Mouse (Mus musculus): ENCODE measurements at regions not wholly inside any gene's neighbourhood (a gene's known extent, or its start where the extent isn't known, plus 50 kb on each side); places are given as distances from the start of the nearest gene placed in this dataset.

GRCm38 (mm10) chr12:109713041-109713440 is 112.9 kb upstream of the Rtl1 start:
- Histone ChIP-seq H3K4me2 (no peak overlapping the region), H3K9ac (ENCODE audit: low read depth, low read length) (no peak overlapping the region), H3K4me1 (ENCODE audit: control insufficient read depth, insufficient read depth, low read length) (no peaks in the 10 kb centered on the region), H3K27ac (ENCODE audit: low read depth, low read length) (no peak overlapping the region), H3K4me3 (ENCODE audit: low read depth, low read length) (no peak overlapping the region), H3K9me3 (replicated peaks; ENCODE audit: control insufficient read depth, low read length) (no peaks in the 10 kb centered on the region), H3K36me3 (ENCODE audit: control insufficient read depth, insufficient read depth, low read length) (peaks cover 3% of the 10 kb centered on the region; the same call in 1 of the 2 replicates), H3K27me3 (ENCODE audit: control insufficient read depth, insufficient read depth, low read length) (no peaks in the 10 kb centered on the region)
- ATAC-seq (replicated peaks; ENCODE audit: insufficient number of reproducible peaks, low FRiP score, low TSS enrichment) = no peak
- WGBS (ENCODE audit: insufficient replicate concordance) = 82% methylated on average over 3 of the region's 3 CpGs

- Histone ChIP-seq H3K27ac (ENCODE audit: low read depth, low read length) (no peak overlapping the region), H3K36me3 (ENCODE audit: control insufficient read depth, insufficient read depth, low read length) (peaks cover 3% of the 10 kb centered on the region; the same call in 1 of the 2 replicates), H3K9me3 (replicated peaks; ENCODE audit: control insufficient read depth, low read length) (no peaks in the 10 kb centered on the region), H3K4me1 (ENCODE audit: control insufficient read depth, insufficient read depth, low read length) (no peaks in the 10 kb centered on the region), H3K27me3 (ENCODE audit: control insufficient read depth, insufficient read depth, low read length) (no peaks in the 10 kb centered on the region), H3K4me2 (no peak overlapping the region), H3K4me3 (ENCODE audit: low read depth, low read length) (no peak overlapping the region), H3K9ac (ENCODE audit: low read depth, low read length) (no peak overlapping the region)
- no peak for ATAC-seq (replicated peaks; ENCODE audit: insufficient number of reproducible peaks, low FRiP score, low TSS enrichment)
- WGBS (ENCODE audit: insufficient replicate concordance) = 89% methylated on average over 5 of the region's 5 CpGs
Observed at GRCm38 (mm10) chr12:109714061-109714460, 113.9 kb upstream of the Rtl1 start.

DNA sequence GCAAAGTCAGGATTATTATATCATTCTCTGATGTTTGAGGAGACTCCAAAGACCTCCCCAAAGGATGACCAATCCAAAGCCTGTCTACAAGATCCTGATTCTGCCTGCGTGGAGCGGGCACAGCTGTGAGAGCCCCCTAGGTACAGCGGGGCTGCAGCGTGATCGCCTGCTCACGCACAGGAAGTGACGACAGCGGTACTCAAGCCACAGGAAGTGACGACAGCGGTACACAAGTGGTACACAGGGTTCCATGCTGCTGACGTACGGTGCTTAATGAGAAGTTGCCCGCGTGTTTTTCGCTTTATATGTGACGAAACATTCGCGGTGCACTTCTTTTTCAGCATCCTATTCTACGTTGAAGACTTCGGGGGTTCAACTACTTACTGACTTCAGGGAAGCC is 116.9 kb upstream of the Rtl1 start:
- H3K36me3 ChIP-seq (ENCODE audit: control insufficient read depth, insufficient read depth, low read length) = peaks cover 3% of the 10 kb centered on the region; the same call in 1 of the 2 replicates
- no peaks in the 10 kb centered on the region for H3K9me3 ChIP-seq (replicated peaks; ENCODE audit: control insufficient read depth, low read length)
- H3K27me3 ChIP-seq (ENCODE audit: control insufficient read depth, insufficient read depth, low read length) = no peaks in the 10 kb centered on the region
- no peak overlapping the region for H3K9ac ChIP-seq (ENCODE audit: low read depth, low read length)
- H3K4me1 ChIP-seq (ENCODE audit: control insufficient read depth, insufficient read depth, low read length) = no peaks in the 10 kb centered on the region
- H3K4me2 ChIP-seq = no peak overlapping the region
- H3K4me3 ChIP-seq (ENCODE audit: low read depth, low read length) = no peak overlapping the region
- ATAC-seq (replicated peaks; ENCODE audit: insufficient number of reproducible peaks, low FRiP score, low TSS enrichment) = no peak
- H3K27ac ChIP-seq (ENCODE audit: low read depth, low read length) = no peak overlapping the region
- WGBS (ENCODE audit: insufficient replicate concordance) = 90% methylated on average over 20 of the region's 20 CpGs

GRCm38 (mm10) chr12:109718036-109718435 is 117.9 kb upstream of the Rtl1 start:
- Histone ChIP-seq H3K4me2 (no peak overlapping the region), H3K27me3 (ENCODE audit: control insufficient read depth, insufficient read depth, low read length) (no peaks in the 10 kb centered on the region), H3K4me3 (ENCODE audit: low read depth, low read length) (no peak overlapping the region), H3K36me3 (ENCODE audit: control insufficient read depth, insufficient read depth, low read length) (peaks cover 3% of the 10 kb centered on the region; the same call in 1 of the 2 replicates), H3K4me1 (ENCODE audit: control insufficient read depth, insufficient read depth, low read length) (no peaks in the 10 kb centered on the region), H3K27ac (ENCODE audit: low read depth, low read length) (no peak overlapping the region), H3K9me3 (replicated peaks; ENCODE audit: control insufficient read depth, low read length) (no peaks in the 10 kb centered on the region), H3K9ac (ENCODE audit: low read depth, low read length) (no peak overlapping the region)
- no peak for ATAC-seq (replicated peaks; ENCODE audit: insufficient number of reproducible peaks, low FRiP score, low TSS enrichment)
- WGBS (ENCODE audit: insufficient replicate concordance) = 86% methylated on average over 9 of the region's 9 CpGs

- ATAC-seq (replicated peaks; ENCODE audit: insufficient number of reproducible peaks, low FRiP score, low TSS enrichment) = no peak
- no peaks in the 10 kb centered on the region for H3K9me3 ChIP-seq (replicated peaks; ENCODE audit: control insufficient read depth, low read length)
- H3K36me3 ChIP-seq (ENCODE audit: control insufficient read depth, insufficient read depth, low read length) = peaks cover 8% of the 10 kb centered on the region
- H3K4me2 ChIP-seq = no peak overlapping the region
- H3K9ac ChIP-seq (ENCODE audit: low read depth, low read length) = no peak overlapping the region
- H3K4me1 ChIP-seq (ENCODE audit: control insufficient read depth, insufficient read depth, low read length) = no peaks in the 10 kb centered on the region
- H3K4me3 ChIP-seq (ENCODE audit: low read depth, low read length) = no peak overlapping the region
- no peaks in the 10 kb centered on the region for H3K27me3 ChIP-seq (ENCODE audit: control insufficient read depth, insufficient read depth, low read length)
- WGBS (ENCODE audit: insufficient replicate concordance) = 92% methylated on average over 10 of the region's 10 CpGs
- H3K27ac ChIP-seq (ENCODE audit: low read depth, low read length) = no peak overlapping the region
Observed at GRCm38 (mm10) chr12:109738201-109738600, 138.1 kb upstream of the Rtl1 start.

DNA sequence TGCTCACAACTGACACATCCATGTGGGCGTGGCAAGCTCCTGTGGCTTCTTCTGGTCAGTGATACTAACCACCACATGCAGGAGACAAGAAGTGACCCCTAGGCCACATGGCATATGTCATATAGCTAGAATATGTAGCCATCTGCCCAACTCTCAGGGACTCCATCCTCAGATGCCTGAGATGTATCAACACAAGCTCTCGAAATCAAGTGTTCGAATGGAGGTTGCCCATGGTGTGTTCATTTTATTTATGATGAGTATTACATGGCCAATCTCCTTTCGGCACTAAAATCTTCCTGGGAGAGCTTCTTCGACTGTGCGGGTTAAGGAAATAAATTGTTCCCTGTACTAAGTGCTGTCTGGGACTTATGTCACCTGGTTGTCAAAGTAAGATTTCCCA is 138.8 kb upstream of the Rtl1 start:
- Histone ChIP-seq H3K36me3 (ENCODE audit: control insufficient read depth, insufficient read depth, low read length) (peaks cover 8% of the 10 kb centered on the region), H3K9ac (ENCODE audit: low read depth, low read length) (no peak overlapping the region), H3K9me3 (replicated peaks; ENCODE audit: control insufficient read depth, low read length) (no peaks in the 10 kb centered on the region), H3K4me2 (no peak overlapping the region), H3K4me1 (ENCODE audit: control insufficient read depth, insufficient read depth, low read length) (no peaks in the 10 kb centered on the region), H3K4me3 (ENCODE audit: low read depth, low read length) (no peak overlapping the region), H3K27ac (ENCODE audit: low read depth, low read length) (no peak overlapping the region), H3K27me3 (ENCODE audit: control insufficient read depth, insufficient read depth, low read length) (no peaks in the 10 kb centered on the region)
- WGBS (ENCODE audit: insufficient replicate concordance) = 92% methylated on average over 6 of the region's 6 CpGs
- ATAC-seq (replicated peaks; ENCODE audit: insufficient number of reproducible peaks, low FRiP score, low TSS enrichment) = no peak

GRCm38 (mm10) chr12:109742486-109742885 is 142.4 kb upstream of the Rtl1 start:
- Histone ChIP-seq H3K9me3 (replicated peaks; ENCODE audit: control insufficient read depth, low read length) (no peaks in the 10 kb centered on the region), H3K9ac (ENCODE audit: low read depth, low read length) (no peak overlapping the region), H3K27me3 (ENCODE audit: control insufficient read depth, insufficient read depth, low read length) (no peaks in the 10 kb centered on the region), H3K4me3 (ENCODE audit: low read depth, low read length) (no peak overlapping the region), H3K27ac (ENCODE audit: low read depth, low read length) (no peak overlapping the region), H3K4me1 (ENCODE audit: control insufficient read depth, insufficient read depth, low read length) (peaks cover 5% of the 10 kb centered on the region; the same call in 1 of the 2 replicates), H3K4me2 (no peak overlapping the region), H3K36me3 (ENCODE audit: control insufficient read depth, insufficient read depth, low read length) (peaks cover 6% of the 10 kb centered on the region)
- WGBS (ENCODE audit: insufficient replicate concordance) = 88% methylated on average over 11 of the region's 11 CpGs
- ATAC-seq (replicated peaks; ENCODE audit: insufficient number of reproducible peaks, low FRiP score, low TSS enrichment) = no peak

DNA sequence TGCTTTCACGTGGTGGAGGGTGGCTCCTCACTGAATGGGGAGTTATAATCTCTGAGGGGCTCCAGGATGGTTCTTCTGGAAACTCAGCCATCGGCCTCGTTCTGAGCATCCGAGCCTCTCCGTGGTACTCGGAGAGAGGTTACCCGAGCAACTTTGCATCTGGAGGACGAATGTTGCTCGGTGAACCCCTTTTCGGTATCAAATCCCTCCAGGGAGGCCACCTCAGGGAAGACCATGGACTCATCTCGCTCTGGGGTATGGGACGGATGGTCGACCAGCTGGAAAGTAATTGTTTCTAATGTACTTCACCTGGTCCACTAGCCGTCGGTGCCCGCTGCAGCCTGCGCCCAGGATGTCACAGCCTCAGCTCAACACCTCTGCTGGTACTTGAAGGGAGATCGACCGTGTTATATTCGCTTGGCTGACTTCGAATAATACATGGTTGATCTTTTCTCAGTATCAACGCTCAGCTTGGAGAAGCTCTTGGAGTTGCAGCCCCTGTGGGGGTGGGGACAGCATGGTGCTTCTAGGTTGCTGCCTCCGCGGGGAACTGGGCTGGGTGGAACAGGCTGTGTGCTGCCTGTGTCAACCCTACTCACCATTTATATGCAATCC is 143.0 kb upstream of the Rtl1 start:
- peaks cover 6% of the 10 kb centered on the region for H3K36me3 ChIP-seq (ENCODE audit: control insufficient read depth, insufficient read depth, low read length)
- no peaks in the 10 kb centered on the region for H3K27me3 ChIP-seq (ENCODE audit: control insufficient read depth, insufficient read depth, low read length)
- H3K9me3 ChIP-seq (replicated peaks; ENCODE audit: control insufficient read depth, low read length) = no peaks in the 10 kb centered on the region
- H3K4me2 ChIP-seq = no peak overlapping the region
- H3K4me1 ChIP-seq (ENCODE audit: control insufficient read depth, insufficient read depth, low read length) = peaks cover 5% of the 10 kb centered on the region; the same call in 1 of the 2 replicates
- no peak overlapping the region for H3K27ac ChIP-seq (ENCODE audit: low read depth, low read length)
- H3K4me3 ChIP-seq (ENCODE audit: low read depth, low read length) = no peak overlapping the region
- no peak for ATAC-seq (replicated peaks; ENCODE audit: insufficient number of reproducible peaks, low FRiP score, low TSS enrichment)
- 84% methylated on average over 24 of the region's 24 CpGs for WGBS (ENCODE audit: insufficient replicate concordance)
- no peak overlapping the region for H3K9ac ChIP-seq (ENCODE audit: low read depth, low read length)

GRCm38 (mm10) chr12:109744186-109744585 is 144.1 kb upstream of the Rtl1 start:
- Histone ChIP-seq H3K4me1 (ENCODE audit: control insufficient read depth, insufficient read depth, low read length) (peaks cover 7% of the 10 kb centered on the region; the same call in 1 of the 2 replicates), H3K4me3 (ENCODE audit: low read depth, low read length) (no peak overlapping the region), H3K27ac (ENCODE audit: low read depth, low read length) (no peak overlapping the region), H3K9ac (ENCODE audit: low read depth, low read length) (no peak overlapping the region), H3K4me2 (no peak overlapping the region), H3K36me3 (ENCODE audit: control insufficient read depth, insufficient read depth, low read length) (peaks cover 5% of the 10 kb centered on the region; the same call in 1 of the 2 replicates), H3K27me3 (ENCODE audit: control insufficient read depth, insufficient read depth, low read length) (no peaks in the 10 kb centered on the region), H3K9me3 (replicated peaks; ENCODE audit: control insufficient read depth, low read length) (no peaks in the 10 kb centered on the region)
- ATAC-seq (replicated peaks; ENCODE audit: insufficient number of reproducible peaks, low FRiP score, low TSS enrichment) = no peak
- 86% methylated on average over 4 of the region's 4 CpGs for WGBS (ENCODE audit: insufficient replicate concordance)
